Mouse (Mus musculus) retina, adult 2 months (tissue): Measurements from ENCODE around the gene Tcf7l2.

ENCODE experiments used
- DNase-seq: peaks from one replicate; pipeline ENCODE4 v3.0.0-alpha.2; 2012; ENCODE audit warnings: low read depth, low spot score

The Tcf7l2 gene

DNA sequence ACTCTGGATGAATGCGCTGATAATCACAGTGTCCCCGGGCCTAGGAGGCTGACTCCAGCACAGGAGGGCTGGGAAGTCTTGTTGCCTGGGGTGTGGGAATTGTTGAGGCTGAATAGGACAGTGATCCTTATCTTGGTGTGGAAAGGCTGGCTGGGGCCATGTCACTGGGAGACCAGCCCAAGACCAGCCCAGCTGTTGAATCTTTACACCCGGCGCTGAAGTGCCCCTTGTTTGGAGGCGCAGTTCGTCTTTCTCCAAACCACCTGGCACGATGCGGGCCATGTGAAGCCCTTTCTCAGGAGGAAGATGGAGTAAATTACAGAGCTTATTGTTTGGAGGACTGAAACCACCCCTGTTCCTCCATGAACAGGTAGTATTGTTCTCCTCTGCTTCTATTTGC lies 15.1 kb downstream of the Tcf7l2 start:
- no peak for DNase-seq

- no peak for DNase-seq
Measured at GRCm38 (mm10) chr19:55757403-55757802, 15.8 kb downstream of the Tcf7l2 start.

DNA sequence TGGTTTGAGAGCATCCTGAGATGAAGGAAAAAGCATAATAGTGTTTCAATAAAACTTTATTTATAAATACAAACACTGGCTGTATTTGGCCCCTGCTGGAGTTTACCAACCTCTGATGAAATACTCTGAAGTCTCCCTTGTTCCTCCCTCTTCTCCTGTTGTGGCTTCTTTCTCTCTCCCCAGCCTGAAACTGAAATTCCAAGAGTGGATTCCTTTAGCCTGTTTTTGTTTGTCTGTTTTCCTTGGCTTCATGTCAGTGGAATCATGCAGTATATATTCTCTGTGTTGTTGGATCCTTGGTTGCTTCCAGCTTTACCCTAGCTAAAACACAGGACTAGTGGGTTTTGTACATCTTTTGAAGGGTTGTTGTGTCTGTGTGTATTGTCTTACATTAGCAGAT lies 16.5 kb downstream of the Tcf7l2 start:
- no peak for DNase-seq

GRCm38 (mm10) chr19:55759006-55759405 lies 17.4 kb downstream of the Tcf7l2 start:
- no peak for DNase-seq

DNA sequence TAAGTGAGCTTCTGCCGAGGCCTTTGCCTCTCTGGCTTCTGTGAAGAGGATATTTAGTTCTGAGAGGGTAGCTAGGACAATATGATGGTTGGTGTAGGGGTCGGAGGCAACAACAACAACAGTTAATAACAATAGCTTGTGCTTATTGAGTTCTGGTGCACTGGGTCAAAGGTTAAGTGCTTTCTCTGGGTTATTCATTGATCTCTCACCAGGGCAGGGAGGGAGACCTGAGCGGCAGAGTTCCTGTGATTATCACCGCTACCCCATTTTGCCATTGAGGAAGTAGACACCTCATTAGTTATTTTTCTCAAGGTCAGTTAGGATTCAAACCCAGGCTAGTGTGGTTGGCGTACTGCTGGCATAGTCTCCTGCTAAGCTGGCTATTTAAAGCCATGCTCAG lies 19.5 kb downstream of the Tcf7l2 start:
- DNase-seq: no peak

GRCm38 (mm10) chr19:55762187-55762586 lies 20.6 kb downstream of the Tcf7l2 start:
- no peak for DNase-seq

DNA sequence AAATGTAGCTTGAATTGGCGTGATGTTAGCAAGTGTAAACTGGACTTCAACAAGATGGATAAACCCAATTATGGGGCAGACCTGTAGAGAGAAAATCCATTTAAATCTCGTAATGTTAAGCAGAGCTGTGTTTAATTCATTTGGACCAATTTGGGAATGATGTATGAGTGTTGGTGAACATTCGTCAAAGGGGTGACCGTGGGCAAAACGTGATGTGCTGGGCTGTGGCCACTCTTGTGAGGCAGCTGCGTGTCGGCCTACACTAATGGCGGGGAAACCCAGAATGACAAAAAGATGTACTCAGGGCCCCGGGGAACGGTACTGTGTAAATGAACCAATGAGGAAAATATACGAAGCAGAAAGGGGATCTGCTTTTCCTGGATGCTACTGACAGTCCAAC lies 24.2 kb downstream of the Tcf7l2 start:
- DNase-seq: no peak

DNA sequence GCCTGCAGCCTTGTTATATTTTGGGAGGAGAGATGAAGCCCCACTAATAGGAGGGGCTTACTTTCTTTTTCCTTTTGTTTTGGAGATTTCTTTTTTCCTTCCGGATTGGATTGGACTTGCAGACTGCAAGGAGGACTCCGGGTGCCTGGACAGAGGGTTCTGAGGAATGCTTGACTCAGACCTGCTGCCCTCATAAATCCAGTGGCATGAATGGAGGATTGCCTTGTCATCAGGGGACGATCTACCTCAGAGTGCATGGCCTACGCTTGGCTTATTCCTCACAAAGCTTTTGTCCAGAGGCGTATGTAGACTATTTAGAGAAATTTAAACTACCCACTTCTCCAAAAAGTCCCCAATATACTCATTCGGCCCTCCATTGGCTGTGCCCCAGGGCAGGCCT lies 25.5 kb downstream of the Tcf7l2 start:
- no peak for DNase-seq

GRCm38 (mm10) chr19:55767579-55767978 lies 26.0 kb downstream of the Tcf7l2 start:
- no peak for DNase-seq

GRCm38 (mm10) chr19:55768246-55768645 lies 26.6 kb downstream of the Tcf7l2 start:
- DNase-seq: no peak

GRCm38 (mm10) chr19:55768889-55769288 lies 27.3 kb downstream of the Tcf7l2 start:
- DNase-seq: no peak

DNA sequence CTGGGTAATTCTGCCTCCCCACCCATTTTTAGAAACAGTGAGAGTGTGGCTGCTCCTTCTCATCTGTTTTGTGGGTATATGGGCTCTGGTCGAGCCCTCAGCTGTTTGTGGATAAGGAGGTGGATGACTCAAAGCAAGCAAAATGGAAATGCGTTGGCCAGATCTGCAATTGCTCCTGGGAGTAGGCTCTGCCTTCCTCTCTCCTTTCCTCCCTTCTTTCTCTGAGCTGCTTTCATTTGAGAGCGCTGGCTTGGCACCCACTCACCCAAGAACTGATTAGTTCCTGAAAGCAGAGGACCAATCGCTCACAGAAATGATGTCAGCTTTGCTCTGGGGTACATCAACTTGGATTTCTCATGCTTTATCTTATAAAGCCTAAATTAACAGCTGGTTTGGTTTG lies 32.7 kb downstream of the Tcf7l2 start:
- no peak for DNase-seq

- DNase-seq: no peak
Measured at GRCm38 (mm10) chr19:55774824-55775223, 33.2 kb downstream of the Tcf7l2 start.

GRCm38 (mm10) chr19:55779871-55780270 lies 38.3 kb downstream of the Tcf7l2 start:
- no peak for DNase-seq

DNA sequence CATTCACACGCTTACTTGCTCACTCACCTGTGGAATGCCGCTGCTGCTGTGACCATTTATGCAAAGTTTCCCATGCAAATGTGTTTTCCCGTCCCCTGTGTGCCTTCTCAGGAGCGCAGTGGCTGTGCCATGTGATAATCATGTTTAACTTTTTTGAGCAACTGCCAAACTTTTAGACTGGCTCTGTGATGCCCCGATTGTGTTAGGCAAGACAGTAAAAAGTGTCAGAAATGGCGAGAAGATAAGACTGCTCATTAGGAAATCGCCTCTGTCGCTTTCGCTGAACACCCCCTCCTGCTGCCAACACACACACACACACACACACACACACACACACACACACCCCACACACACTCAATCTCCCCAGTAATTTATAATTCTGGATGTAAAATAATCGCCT lies 39.5 kb downstream of the Tcf7l2 start:
- no peak for DNase-seq

DNA sequence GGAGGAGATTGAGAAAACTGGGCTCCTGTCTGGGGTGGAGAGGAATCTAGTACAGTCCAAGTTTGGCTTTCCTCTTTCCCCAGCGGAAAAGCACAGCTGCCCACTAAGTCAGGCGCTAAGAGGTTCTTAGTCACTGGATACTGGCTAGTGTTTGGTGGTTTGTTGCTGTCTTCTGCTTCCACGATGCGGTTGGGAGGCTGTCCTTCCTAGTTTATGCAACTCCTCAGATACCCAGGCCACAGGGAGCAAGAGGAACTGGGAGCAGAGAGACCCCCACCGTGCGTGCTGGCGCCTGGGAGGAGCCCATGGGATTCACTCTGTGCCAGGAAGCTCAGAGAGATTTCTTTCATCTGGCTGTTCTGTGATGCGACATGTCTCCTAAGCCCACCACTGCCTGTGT lies 40.1 kb downstream of the Tcf7l2 start:
- DNase-seq: no peak

- no peak for DNase-seq
Measured at GRCm38 (mm10) chr19:55784796-55785418, 43.3 kb downstream of the Tcf7l2 start.

DNA sequence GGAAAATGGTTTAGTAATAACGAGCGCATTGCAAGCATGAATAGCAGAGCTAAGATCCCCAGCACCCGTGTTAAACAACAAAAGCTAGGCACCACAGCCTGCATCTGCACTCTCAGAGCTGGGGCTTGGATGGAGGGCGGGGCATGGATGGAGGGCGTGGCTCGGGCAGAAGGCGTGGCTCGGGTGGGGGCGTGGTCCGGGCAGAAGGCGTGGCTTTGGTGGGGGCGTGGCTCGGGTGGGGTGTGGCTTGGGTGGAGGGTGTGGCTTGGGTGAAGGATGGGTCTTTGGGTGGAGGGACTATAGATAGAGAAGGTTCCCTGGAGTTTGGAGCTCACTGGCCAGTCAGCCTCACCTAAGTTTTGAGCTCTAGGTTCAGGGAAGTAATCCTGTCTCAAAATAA lies 45.8 kb downstream of the Tcf7l2 start:
- no peak for DNase-seq

DNA sequence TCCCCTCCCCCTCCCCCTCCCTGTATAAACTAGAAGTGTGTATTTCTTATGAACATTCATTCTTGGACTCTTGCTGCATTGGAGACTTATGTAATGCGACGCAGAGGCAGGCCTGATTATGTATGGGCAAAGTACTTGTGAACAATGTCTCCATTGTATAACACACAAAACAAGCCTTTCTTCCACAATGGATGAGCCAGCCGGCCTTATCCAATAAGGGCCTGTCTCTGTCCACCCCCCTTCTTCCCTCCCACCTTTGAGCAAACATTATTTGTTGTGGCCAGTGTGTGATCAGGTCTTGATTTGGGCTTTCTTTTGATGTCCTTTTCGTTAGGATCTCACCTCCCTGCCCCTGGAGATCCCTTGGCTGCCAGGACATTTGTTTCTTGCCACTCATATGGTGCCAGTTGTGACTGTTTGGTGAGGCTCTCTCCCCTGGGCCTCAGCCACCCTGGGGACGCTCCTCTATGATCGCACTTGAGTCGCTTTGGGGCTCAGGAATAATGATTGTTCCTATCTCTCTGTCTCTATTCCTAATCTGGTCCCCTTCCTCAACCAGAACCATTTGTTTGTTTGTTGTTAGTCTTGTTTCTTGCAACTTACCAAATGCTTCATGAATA lies 46.8 kb downstream of the Tcf7l2 start:
- DNase-seq: no peak

- no peak for DNase-seq
Measured at GRCm38 (mm10) chr19:55788905-55789295, 47.3 kb downstream of the Tcf7l2 start.

DNA sequence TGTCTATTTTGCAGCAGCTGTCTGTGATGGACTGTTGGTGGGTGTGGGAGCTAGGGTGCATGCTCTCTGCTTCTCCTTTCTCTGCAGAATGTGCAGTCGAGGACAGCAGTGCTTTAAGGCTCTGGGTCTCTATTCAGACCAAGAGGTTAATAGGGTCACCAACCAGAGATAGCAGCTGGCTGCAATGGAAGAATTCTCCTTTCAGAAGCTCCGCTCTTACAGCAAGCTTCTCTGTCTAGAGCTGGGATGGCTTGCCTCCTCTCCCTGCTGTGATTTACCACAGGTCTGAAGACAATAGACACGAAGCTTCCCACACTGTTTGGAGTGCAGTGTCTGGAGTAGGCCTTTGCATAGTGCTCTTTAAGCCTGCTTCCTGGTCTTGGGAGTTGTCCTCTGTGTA lies 48.2 kb downstream of the Tcf7l2 start:
- DNase-seq: no peak

- no peak for DNase-seq
Measured at GRCm38 (mm10) chr19:55791293-55791692, 49.7 kb downstream of the Tcf7l2 start.

- DNase-seq: no peak
Measured at GRCm38 (mm10) chr19:55791886-55792285, 50.3 kb downstream of the Tcf7l2 start.

- no peak for DNase-seq
Measured at GRCm38 (mm10) chr19:55792571-55792970, 51.0 kb downstream of the Tcf7l2 start.
